Mouse (Mus musculus) spleen, adult 2 months (tissue): ENCODE measurements around the gene Nubp2.

Source experiments
- CTCF ChIP-seq: fragments of 200-500 bp; IDR thresholded peaks from 2 replicates; pipeline ENCODE4 v1.5.1; 2011; ENCODE audit warnings: mild to moderate bottlenecking, inconsistent platforms; ENCODE audit not compliant: insufficient read depth, insufficient read length, insufficient replicate concordance; ENCODE audit errors: extremely low read depth
- POLR2A ChIP-seq: fragments of 200-500 bp; IDR thresholded peaks from 2 replicates; pipeline ENCODE4 v1.6.1; 2011; ENCODE audit warnings: low read depth, low read length, inconsistent platforms

- TF ChIP-seq CTCF (no peak), POLR2A (no peak)
Measured at GRCm38 (mm10) chr17:24861785-24862184, 24.4 kb downstream of the Nubp2 start.
